Mouse (Mus musculus) left cerebral cortex, adult 18-20 months (tissue): ENCODE measurements around the gene Arfgef2. TPM values are rescaled to one million over a fixed set of nuclear protein-coding genes. Genes with fewer than 3 reads are reported as not detected.
A peak's percentile ranks its signal among the peaks of the same experiment; 100 is the strongest.

Experiments used
- DNase-seq, 2 experiments: peaks; one replicate each; pipeline ENCODE4 v3.0.0; 2021 to 2022; ENCODE audit warnings: low spot score in 2 of 2, mixed read lengths in 1 of 2
- total RNA-seq, 2 experiments: library from RNA; stranded (reverse); gene quantifications; 2 replicates each; pipeline ENCODE4 v1.2.3; 2021

Gene Arfgef2
- total RNA-seq, 2 experiments from 2014 or later = 63.4 to 64.9 TPM

DNA sequence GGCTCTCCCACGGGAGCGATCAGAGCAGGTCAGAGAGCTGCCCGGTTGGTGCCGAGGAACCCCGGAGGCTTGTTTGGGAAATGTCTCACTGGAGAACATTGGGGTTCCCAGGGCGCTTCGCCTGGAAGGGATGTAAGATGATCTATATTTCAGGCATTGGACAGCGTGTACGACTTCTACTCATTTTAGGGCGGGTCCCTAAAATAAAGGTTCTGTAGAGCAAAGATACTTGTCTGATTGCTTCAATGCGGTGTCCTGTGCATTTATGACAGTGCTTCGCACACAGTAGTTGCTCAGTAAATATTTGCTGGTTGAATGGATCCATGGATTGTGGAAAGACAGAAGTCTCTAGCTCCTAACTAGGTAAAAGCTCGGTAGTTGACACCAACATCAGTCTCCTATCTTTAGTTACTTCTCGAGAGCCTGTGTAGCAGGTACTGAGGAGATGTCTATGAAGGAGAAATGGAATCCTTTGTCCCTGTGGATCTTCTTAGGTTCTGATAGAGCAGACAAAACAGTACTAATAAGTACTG is 851 bp downstream of the Arfgef2 start:
- DNase-seq = no peak

DNA sequence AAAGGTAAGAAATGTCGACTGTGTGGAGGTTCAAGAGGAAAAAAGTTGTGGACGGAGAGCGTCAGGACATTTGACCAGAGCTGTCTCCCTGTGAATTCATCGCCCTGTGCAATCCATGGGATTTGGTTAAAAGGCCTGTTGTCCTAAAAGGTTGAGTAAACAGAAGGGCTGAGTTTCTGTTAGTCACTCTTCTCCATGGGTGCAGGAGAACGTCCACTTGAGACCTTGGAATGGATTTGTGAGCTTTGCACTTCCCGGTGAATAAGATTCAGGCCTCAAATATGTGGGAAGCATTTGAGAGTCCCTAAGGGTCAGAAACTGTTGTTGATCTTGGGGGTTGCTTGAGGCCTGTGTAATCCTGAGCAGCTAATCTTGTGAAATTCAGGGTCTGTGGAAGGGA is 1.4 kb downstream of the Arfgef2 start:
- no peak for DNase-seq

DNA sequence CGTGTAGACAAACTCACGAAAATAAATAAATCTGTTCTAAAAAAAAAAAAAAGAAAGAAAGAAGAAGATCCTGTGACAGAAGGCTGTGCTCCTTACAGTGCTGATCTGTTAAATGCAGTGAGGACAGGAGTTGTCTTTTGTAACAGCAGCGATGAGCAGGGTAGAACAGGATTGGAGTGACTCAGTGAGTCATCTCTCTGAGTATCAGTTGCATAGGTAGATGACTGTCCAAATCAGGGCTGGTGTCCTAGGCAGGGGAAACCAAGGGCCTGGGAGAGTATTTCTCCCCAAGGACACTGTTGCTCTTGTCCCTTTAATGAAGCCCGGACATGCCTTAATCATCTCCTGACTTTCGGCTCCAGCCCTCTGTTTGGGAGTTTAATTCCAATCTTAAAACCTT is 4.1 kb downstream of the Arfgef2 start:
- no peak for DNase-seq

DNA sequence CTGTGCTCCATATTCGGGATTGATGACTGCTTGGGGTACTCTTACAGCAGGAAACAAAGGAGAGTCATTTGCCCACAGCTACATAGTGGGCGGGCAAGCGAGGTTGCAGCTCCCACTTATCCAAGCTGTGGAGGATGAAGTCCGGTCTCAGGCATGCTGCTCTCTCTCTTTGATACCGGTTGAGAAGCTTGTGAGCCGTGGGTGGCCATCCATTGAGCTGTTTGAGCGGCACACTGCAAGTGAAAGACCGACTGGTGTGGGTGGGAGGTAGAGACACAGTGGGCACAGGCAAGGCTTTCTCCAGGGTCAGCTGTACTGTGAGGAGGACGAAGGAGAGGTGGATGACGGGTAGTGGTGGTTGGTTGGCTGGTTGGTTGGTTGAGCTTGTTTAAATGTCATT is 5.4 kb downstream of the Arfgef2 start:
- DNase-seq = peak in 1 of 2 experiments; percentile 69

DNA sequence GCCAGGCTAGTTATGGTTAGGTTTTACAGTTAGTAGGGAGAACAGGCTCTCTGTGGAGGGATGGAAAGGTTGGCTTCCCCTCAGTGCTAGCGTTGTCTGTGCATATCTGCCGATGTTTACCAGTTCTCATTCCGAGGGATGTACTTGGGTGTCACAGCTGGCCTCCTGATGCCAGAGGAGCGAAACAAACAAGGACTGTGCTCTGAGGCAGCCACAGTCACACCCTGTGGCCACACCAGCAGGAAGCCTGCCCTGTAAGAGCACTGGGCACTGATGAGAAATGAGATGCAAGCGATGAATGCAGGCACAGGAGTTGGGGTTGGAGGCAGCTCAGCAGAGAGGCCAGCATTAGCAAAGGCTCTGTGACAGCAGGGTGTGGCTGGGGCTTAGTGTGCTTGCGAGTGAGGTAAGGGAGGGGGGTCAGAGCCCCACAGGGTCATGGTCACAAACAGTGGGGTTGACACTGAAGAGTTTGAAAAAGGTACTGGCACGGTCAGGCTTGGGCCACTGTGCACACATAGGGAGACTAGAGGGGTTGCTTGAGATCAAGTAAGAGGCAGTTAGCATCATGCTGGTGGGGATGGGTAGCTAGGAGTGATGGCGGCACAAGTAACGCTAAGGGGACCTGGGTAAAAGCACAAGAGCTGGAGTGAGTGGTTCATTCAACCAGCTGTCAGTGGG is 13.2 kb downstream of the Arfgef2 start:
- DNase-seq = no peak

DNA sequence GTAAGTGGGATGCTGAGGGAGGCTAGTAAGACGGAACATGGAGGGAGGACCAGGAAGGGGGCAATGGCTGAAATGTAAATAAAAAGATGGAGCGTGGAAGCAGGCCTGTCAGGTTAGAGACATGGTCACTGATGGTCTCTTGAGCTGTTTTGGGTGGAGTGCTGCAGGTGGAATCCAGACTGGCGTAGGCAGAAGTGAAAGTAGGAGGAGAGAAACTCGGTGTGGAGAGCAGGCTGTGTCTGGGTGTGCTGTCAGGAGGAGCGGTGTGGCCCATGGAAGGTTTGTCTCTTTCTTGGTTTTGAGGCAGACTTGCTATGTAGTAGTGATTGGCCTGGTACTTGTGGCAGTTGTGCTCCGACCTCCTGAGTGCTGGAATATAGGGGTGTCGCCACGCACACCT is 14.5 kb downstream of the Arfgef2 start:
- DNase-seq = peak in 1 of 2 experiments; percentile 38

DNA sequence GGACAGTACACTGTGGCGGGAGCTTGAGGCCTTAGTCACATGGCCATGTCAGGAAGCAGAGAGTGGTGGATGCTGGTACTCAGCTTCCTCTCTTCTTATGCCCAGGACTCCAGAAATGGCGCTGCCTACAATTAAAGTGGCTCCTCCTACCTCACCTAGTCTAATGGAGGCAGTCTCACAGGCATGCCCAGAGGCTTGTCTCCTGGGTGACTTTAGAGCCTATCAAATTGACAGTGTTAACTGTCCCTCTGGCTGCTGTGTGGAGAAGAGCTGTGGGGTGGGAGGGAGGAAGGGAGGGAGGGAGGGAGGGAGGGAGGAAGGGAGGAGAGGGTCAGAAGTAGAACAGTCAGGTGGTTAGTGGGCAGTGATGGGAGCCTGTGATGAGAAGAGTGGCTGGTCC is 15.5 kb downstream of the Arfgef2 start:
- no peak for DNase-seq

DNA sequence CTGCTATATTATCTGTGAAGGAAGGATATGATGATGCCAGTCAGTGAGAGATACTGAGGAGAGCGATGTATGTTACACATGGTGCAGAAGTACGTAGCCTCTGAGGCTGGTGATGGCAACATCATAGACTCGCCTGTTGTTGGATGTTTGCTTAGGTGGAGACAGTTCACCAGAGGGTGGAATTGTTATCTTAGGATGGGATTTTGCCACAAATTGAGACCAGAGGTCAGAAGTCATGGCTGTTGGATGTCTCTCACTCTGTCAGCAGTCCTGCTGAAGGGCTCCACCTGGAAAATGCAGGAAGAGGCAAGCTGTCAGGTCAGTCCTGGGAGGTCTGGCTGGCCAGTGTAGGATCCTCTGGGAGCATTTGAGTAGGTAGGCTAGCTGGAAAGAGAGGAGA is 16.0 kb downstream of the Arfgef2 start:
- no peak for DNase-seq

DNA sequence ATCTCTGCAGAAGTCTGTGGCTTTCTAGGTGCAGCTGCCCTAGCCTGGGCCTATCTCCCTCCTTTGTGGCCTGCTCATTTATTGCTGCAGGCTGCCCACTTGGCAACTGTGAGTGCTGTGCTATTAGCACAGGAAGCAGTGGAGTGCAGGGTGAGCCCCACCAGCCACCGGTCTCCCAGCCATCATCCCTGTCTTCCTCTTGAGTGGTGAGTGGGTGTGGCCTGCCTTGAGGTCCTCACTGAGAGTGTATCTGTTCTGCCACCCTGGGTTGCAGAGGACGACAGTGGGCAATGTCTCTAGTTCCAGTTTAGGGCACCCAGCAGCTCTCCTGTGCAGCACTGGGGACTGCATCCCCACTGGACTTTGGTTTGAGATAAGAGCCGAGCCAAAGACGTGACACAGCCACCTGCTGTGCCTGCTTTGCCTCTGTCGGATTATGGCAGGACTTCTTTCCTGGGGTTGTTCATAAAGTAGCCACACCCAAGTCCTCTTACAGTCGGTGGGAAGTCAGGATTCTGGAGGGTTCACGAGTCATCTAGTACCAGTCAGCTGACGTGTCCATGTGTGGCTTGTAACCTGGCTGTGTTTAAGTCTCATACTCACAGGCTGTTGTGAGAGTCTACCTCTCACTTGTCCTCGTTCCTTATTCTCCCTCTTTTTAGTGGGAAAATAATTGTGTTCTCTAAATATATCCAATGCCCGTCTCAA is 16.9 kb downstream of the Arfgef2 start:
- no peak for DNase-seq

DNA sequence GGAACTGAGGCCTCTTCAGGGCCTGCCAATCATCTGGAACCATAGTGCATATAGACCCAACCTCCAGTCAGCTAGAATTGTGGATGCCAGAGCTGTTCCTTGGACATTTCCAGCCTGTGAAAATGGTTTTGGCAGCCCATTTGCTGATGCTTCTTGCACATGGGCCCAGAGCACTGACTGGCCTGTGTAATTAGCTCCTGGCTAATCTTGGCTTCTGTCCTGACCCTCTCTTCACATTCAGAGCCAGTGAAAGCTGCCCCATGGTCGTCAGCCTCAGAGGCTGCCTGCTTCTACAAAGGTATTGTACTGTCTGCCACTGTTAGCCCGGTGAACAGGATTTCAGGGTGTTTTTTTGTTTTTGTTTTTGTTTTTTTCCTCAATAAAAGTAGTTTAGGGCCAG is 17.5 kb downstream of the Arfgef2 start:
- no peak for DNase-seq

DNA sequence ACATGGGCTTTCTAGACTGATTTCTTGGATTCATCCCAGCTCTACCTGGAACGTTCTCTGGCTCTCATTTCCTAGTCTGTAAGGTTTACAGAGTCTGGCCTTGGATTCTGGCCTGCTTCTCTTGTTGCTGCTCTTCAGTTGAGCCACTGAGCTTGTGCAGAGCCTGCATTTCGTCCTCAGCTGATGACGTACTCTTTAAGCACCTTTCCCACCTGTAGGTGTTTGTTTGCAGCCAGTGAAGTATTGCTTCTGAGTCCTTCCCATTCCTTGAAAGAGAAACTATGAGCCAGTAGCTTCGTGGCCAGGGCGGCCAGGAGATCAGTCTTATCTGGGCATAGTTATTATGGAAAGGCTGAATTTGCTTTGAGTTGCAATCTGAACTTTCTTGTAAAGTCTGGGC is 19.0 kb downstream of the Arfgef2 start:
- no peak for DNase-seq

DNA sequence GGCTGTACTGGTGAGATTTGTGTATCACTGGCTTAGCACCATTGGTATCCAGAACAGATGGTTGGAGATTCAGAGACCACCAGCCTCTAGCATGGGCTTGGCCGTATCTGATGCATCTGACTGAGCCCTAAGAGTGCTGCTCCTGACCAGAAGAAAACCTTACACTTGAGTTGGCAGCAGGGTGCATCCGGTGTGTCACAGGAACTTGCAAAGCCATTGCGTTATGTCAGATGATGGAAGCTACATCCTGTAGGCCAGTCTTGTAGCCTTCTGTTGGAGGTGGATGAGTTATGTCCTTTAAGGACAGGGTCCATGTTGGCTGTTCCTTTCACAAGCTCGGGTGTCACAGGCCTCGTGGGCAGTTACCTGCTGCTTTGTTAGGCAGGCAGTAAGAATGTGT is 19.6 kb downstream of the Arfgef2 start:
- DNase-seq = no peak

DNA sequence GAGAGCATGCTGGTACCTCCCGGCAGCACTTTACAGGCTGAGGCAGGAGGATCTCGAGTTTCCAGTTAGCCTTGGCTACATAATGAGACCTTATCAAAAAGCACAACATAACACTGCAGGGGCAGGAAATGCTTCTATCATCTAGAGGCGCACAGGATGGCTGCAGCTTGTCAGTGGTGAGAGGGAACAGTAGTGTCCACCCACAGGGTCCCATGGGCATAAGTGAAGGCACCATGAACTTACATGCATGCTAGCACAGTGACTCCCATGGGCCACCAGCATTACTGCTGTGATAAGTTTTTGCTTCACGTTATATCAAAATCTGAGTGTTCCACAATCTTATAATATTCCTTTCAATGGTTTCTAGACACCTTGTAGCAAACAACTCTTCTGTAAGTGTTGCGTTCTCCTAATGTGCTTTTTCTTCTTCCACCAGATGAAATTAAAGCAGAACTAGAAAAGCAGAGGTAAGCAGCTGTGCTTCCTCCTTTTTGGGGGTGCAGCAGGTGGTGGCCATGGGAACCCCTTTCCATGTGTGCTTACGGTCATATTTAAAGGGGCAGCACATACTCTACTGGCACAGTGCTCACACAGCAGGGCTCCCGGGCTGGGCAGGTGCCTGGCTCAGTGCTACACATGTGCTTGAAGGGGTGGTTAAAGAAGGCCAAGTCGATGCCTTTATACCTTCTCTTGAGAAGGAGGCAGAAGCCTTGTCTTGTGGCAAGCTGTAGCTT is 21.3 kb downstream of the Arfgef2 start:
- DNase-seq = no peak

DNA sequence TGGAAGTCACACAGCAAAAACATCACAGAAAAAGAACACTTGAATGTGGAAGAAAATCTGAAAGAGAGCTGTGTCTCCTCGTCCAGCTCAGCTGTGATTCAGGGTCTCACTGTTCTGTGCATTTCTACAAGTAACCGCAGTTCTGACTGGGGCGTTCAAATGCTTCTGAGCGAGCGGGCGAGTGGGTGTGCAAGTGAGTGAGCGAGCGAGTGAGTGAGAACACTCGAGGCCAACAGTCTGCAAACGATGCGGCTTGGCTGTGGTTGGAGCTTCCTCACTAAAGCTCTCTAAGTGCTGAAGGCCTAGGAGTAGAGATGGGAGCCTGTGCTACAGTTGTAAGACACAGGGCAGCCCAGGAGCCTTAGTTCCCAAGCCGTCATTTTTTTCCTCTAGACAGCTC is 22.9 kb downstream of the Arfgef2 start:
- DNase-seq = peak; percentile 66 to 72

DNA sequence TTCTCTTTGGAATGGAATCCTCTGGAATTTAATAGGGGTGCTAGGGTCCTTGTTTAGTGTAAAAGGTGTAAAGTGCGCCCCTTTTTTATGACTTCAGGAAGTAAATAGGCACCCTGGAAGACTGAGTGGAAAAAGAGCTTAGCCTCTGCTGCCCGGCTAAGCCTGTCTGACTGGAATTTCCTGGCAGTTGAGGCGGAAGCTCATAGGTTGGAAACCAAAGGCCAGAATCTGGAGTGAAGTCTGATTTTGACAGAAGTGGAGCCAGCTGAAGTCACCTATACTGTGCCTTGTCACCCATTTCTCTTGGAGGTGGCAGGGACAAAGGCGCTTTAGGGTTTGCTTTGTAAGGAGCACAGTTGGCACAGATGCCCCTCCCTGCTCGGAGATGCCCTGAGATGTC is 25.0 kb downstream of the Arfgef2 start:
- no peak for DNase-seq

DNA sequence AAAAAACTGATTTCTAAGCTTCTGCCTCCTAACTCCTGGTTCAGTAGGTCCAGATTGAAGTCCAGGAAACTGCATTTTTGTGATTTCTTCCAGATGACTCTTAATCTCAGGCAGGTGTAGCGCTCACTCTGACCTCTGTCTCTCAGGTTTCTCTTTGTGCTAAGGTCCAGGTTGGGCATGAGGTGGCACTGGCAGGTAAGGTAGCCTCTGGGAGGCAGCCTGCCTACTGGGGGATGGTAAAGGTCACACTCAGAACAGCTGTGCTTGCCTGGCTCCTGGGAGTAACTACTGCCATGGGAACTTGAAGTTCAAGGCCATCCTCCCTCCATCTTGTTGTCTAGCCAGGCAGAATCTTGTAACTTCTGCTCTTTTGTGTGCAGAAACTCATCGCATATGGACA is 28.7 kb downstream of the Arfgef2 start:
- no peak for DNase-seq

DNA sequence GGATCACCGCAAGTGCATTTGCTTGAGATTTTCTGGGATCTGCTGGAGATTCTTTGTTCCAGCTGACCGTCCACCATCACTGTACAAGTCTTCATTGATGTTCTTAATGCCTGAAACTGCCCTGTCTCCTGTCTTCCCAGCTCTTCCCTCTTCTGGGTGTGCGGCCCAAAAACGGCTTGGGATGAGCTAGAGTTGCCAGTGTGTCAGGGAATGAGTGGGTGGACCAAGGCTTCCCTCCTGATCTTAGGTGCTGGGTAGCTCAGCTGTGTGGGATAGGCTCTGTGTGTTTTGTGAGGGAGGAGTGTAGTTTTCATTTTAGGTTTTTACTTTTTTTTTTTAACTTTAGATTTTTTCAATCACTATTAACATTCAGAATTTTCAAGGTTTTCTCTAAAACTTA is 29.4 kb downstream of the Arfgef2 start:
- DNase-seq = peak; percentile 46 to 57

DNA sequence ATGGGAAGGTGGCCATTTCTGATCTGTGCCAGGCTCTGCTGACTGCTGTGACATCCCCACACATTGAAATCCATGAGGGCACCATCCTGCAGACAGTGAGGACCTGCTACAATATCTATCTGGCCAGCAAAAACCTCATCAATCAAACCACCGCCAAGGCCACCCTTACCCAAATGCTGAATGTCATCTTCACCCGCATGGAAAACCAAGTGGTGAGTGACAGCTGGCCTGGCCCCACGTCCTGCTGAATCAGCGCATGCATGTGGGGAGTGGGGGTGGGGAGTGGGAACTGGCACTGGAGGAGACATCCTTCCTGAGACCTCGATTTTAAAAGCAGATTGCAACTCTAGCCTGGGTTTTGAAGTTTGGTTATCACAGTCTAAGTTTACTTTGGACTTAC is 30.2 kb downstream of the Arfgef2 start:
- no peak for DNase-seq

DNA sequence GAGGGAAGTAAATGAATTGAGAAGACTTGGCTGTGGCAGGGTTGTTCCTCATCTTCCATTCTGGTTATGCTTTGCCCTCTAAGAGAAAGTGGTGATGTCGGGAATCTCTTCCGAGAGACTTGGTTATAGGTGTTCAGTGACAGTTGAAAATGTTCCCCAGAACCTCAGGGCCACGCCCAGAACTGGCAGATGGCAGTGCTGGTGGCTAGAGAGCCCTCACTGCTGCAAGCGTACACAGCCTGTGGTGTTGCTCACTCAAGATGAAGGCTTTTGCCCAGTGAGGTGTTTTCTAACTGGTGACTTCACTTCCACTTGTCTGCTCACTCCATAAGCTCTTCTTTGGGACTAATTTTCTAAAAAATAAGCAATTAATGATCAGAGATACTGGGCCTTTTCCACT is 36.4 kb downstream of the Arfgef2 start:
- no peak for DNase-seq

DNA sequence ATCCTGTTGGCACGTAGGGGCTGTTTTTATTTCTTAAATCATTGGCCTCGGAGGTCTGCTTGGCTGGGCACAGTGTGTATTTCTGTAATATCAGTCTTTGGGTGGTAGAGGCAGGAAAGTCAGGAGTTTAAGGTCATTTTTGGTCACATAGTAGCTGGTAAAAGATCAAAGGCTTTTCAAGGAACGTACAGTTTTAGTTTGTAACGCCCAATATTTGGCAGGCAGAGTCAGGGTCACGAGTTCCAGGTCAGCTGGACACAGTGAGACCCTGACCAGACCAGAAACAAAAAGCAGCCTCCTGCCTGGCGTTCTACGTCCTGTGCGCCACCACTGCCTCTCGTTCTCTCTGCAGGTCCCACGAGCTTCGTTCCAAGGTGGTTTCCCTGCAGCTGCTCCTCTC is 45.3 kb downstream of the Arfgef2 start:
- no peak for DNase-seq

DNA sequence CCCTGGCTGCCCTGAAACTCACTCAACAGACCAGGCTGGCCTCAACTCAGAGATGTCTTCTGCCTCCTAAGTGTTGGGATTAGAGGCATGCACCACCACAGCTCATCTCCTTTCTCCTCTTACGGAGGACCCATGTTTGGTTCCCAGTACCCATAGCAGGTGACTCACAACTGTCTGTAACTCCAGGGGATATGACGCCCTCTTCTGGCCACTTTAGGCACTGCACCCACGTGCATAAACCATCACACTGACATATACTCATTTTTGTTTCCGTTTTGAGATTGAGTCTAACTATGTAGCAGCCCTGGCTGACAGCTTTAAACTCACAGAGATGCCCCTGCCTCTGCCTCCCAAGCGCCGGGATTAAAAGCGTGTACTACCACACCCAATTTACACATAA is 46.9 kb downstream of the Arfgef2 start:
- DNase-seq = no peak

DNA sequence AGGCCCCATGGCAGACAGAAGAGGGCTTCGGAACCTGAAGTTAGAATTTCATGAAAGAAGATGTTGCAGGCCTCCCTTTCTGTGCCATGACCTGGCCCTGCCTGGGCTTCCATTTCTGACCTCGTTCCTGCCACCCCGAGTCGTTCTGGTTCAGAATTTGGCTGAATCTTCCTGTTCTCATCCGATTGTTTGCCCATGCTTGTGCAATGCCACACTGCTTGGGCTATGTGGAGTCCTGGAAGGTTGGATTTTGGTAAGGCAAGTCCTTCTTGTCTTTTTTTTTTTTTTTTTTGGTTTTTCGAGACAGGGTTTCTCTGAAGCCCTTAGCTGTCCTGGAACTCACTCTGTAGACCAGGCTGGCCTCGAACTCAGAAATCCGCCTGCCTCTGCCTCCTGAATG is 50.4 kb downstream of the Arfgef2 start:
- no peak for DNase-seq
